Comparison of ENCODE assay signal across 10 mouse cellular contexts in genomic region chr6:72954786-72955185, GRCm38 (mm10). TPM values are rescaled to one million over a fixed set of nuclear protein-coding genes. Genes with fewer than 3 reads are reported as not detected.
A peak's percentile ranks its signal among the peaks of the same experiment; 100 is the strongest.
DNase-seq lines count a peak whose midpoint lies in the region; ATAC-seq lines count a peak whose summit lies in the region.
"Had no signal": no experiment of that assay in that cellular context is flagged by ENCODE, and none has a peak within 500 bp of the region (broad histone marks: within the 10 kb centered on the region; RNA-seq: fewer than 3 reads in every experiment).

No protein-coding gene starts in this region.

- intact Hi-C loops in left cerebral cortex, postnatal 10 days (cut with DNase I) = loop anchor here (5.0 kb wide), 1 partner anchor 53 kb away; no protein-coding TSS in a partner anchor

- WGBS in forebrain, embryonic 15.5 days = 67% methylated on average over 7 of the region's 7 CpGs
- 66% methylated on average over 7 of the region's 7 CpGs for WGBS in forebrain, embryonic 11.5 days
- 61% methylated on average over 7 of the region's 7 CpGs for WGBS in heart, embryonic 10.5 days

- ATAC-seq in forebrain, embryonic 15.5 days (replicated peaks) = no peak
- no peak for ATAC-seq in forebrain, embryonic 11.5 days (replicated peaks; ENCODE audit: low FRiP score)
- ATAC-seq in CD4-positive, CD25-positive, alpha-beta regulatory T cell, adult 4 months = peak; percentile 58

- H3K27me3 ChIP-seq in forebrain, embryonic 15.5 days = no peaks in the 10 kb centered on the region
- no peaks in the 10 kb centered on the region for H3K27me3 ChIP-seq in forebrain, embryonic 11.5 days (ENCODE audit: control insufficient read depth, insufficient read depth, low read length)
- H3K27me3 ChIP-seq in heart, embryonic 10.5 days (ENCODE audit: insufficient read depth, poor library complexity, severe bottlenecking) = no peaks in the 10 kb centered on the region

- H3K4me2 ChIP-seq in forebrain, embryonic 15.5 days (replicated peaks) = peak overlapping the region; percentile 67
- no peak overlapping the region for H3K4me2 ChIP-seq in forebrain, embryonic 11.5 days (ENCODE audit: low read depth, low read length, severe bottlenecking)
- H3K4me2 ChIP-seq: liver, embryonic 13.5 days had no signal

- peaks cover 25% of the 10 kb centered on the region for H3K4me1 ChIP-seq in forebrain, embryonic 15.5 days
- H3K4me1 ChIP-seq in forebrain, embryonic 11.5 days (replicated peaks; ENCODE audit: control insufficient read depth, insufficient read depth, low read length) = peaks cover 7% of the 10 kb centered on the region; the same call in 1 of the 2 replicates
- H3K4me1 ChIP-seq in heart, embryonic 10.5 days = peaks cover 19% of the 10 kb centered on the region

- no peak overlapping the region for H3K9ac ChIP-seq in forebrain, embryonic 15.5 days (replicated peaks)
- no peak overlapping the region for H3K9ac ChIP-seq in forebrain, embryonic 11.5 days (ENCODE audit: low read length)
- H3K9ac ChIP-seq: liver, embryonic 13.5 days had no signal

- no peaks in the 10 kb centered on the region for H3K9me3 ChIP-seq in forebrain, embryonic 15.5 days
- H3K9me3 ChIP-seq in forebrain, embryonic 11.5 days (ENCODE audit: control insufficient read depth, low read length) = no peaks in the 10 kb centered on the region
- H3K9me3 ChIP-seq in heart, embryonic 10.5 days = no peaks in the 10 kb centered on the region
- H3K9me3 ChIP-seq: liver, embryonic 13.5 days had no signal

- no peak overlapping the region for H3K4me3 ChIP-seq in forebrain, embryonic 15.5 days
- H3K4me3 ChIP-seq in forebrain, embryonic 11.5 days (ENCODE audit: low read depth, low read length) = no peak overlapping the region
- no peak overlapping the region for H3K4me3 ChIP-seq in heart, embryonic 10.5 days
- H3K4me3 ChIP-seq: liver, embryonic 13.5 days had no signal

- H3K27ac ChIP-seq in forebrain, embryonic 15.5 days (replicated peaks) = peak overlapping the region; percentile 98
- no peak overlapping the region for H3K27ac ChIP-seq in forebrain, embryonic 11.5 days (ENCODE audit: low read depth, low read length)
- no peak overlapping the region for H3K27ac ChIP-seq in heart, embryonic 10.5 days
- H3K27ac ChIP-seq: liver, embryonic 13.5 days had no signal

- DNase-seq in forebrain, embryonic 11.5 days (ENCODE audit: low spot score) = no peak
- peak; percentile 91 for DNase-seq in induced T-regulatory cell, adult 2 months (ENCODE audit: low read depth)
- DNase-seq in skeletal muscle tissue, adult 2 months (ENCODE audit: low read depth, low spot score) = peak; percentile 19
- no peak for DNase-seq in left cerebral cortex, postnatal 10 days (ENCODE audit: extremely low spot score in 1 of 2, low spot score in 2 of 2)
- DNase-seq in heart, embryonic 10.5 days (ENCODE audit: low spot score) = no peak
- DNase-seq in layer of hippocampus, postnatal 25 days (ENCODE audit: extremely low spot score in 1 of 2, low spot score in 1 of 2) = no peak
- DNase-seq: cerebellum, postnatal 10 days; liver, embryonic 13.5 days had no signal

- no peaks in the 10 kb centered on the region for H3K36me3 ChIP-seq in forebrain, embryonic 15.5 days
- no peaks in the 10 kb centered on the region for H3K36me3 ChIP-seq in forebrain, embryonic 11.5 days (ENCODE audit: control insufficient read depth, insufficient read depth, low read length)
- H3K36me3 ChIP-seq in heart, embryonic 10.5 days = no peaks in the 10 kb centered on the region
- H3K36me3 ChIP-seq: liver, embryonic 13.5 days had no signal

RNA-seq across cellular contexts. Expression of gene Tmsb10, which starts 3.8 kb away (rescaled TPM):
- 4,419 and 4,667 TPM in 2 replicates for polyA plus RNA-seq in forebrain, embryonic 15.5 days (2015; fragmentation: Nextera tagmentation; extraction: Ambion mirVana)
- polyA plus RNA-seq in forebrain, embryonic 11.5 days (2014; fragmentation: Nextera tagmentation; extraction: Ambion mirVana) = 2,631 and 2,769 TPM in 2 replicates
- 1,000 to 10,000 TPM; 3,536 to 4,629 TPM for polyA plus RNA-seq in CD4-positive, CD25-positive, alpha-beta regulatory T cell, adult 4 months (2017; shearing (Covaris generic))
- total RNA-seq in left cerebral cortex, postnatal 10 days (2021) = 1,000 to 10,000 TPM; 1,612 to 1,640 TPM
- polyA plus RNA-seq in heart, embryonic 10.5 days (2016; fragmentation: Nextera tagmentation; extraction: Ambion mirVana) = 1,830 and 2,375 TPM in 2 replicates
- total RNA-seq in layer of hippocampus, postnatal 25 days (2021) = 100 to 1,000 TPM; 408 to 418 TPM

RNA-seq across cellular contexts. Expression of gene Kcmf1, which starts 55.0 kb away (rescaled TPM):
- 37.6 and 38.9 TPM in 2 replicates for polyA plus RNA-seq in forebrain, embryonic 15.5 days (2015; fragmentation: Nextera tagmentation; extraction: Ambion mirVana)
- polyA plus RNA-seq in forebrain, embryonic 11.5 days (2014; fragmentation: Nextera tagmentation; extraction: Ambion mirVana) = 44.5 and 45.1 TPM in 2 replicates
- polyA plus RNA-seq in CD4-positive, CD25-positive, alpha-beta regulatory T cell, adult 4 months (2017; shearing (Covaris generic)) = 10 to 100 TPM in 1 of 2 experiments, 1 to 10 TPM in 1; 7.4 to 13.1 TPM
- 10 to 100 TPM; 61.6 to 64.7 TPM for total RNA-seq in left cerebral cortex, postnatal 10 days (2021)
- 37.4 and 37.7 TPM in 2 replicates for polyA plus RNA-seq in heart, embryonic 10.5 days (2016; fragmentation: Nextera tagmentation; extraction: Ambion mirVana)
- total RNA-seq in layer of hippocampus, postnatal 25 days (2021) = 10 to 100 TPM; 60.1 to 65.6 TPM

Comparison
In these comparisons a context has a peak if more than half of its experiments do, and no peak if none do; other contexts are left out.
1. DNase-seq: peak in induced T-regulatory cell, adult 2 months (single experiment) and skeletal muscle tissue, adult 2 months (single experiment); none in forebrain, embryonic 11.5 days (single experiment), left cerebral cortex, postnatal 10 days (0 of 2), heart, embryonic 10.5 days (single experiment) and layer of hippocampus, postnatal 25 days (0 of 2).